ENCODE assay signal across 10 mouse cellular contexts in genomic region chr5:114702403-114703392, GRCm38 (mm10). TPM values are rescaled to one million over a fixed set of nuclear protein-coding genes. Genes with fewer than 3 reads are reported as not detected.
DNase-seq lines count a peak whose midpoint lies in the region; ATAC-seq and TF ChIP-seq lines count a peak whose summit lies in the region.
"Had no signal": no experiment of that assay in that cellular context is flagged by ENCODE, and none has a peak within 500 bp of the region (broad histone marks: within the 10 kb centered on the region; RNA-seq: fewer than 3 reads in every experiment).

No protein-coding gene starts in this region.

- 39% methylated on average over 14 of the region's 14 CpGs for WGBS in liver, embryonic 12.5 days (ENCODE audit: insufficient replicate concordance)
- WGBS in stomach, embryonic 15.5 days = 53% methylated on average over 14 of the region's 14 CpGs

- no peak overlapping the region for H3K4me3 ChIP-seq in cortical plate, adult 2 months (ENCODE audit: insufficient read depth, low read length)
- no peak overlapping the region for H3K4me3 ChIP-seq in liver, embryonic 12.5 days
- no peak overlapping the region for H3K4me3 ChIP-seq in stomach, embryonic 15.5 days (replicated peaks)
- H3K4me3 ChIP-seq: embryonic facial prominence, embryonic 12.5 days; neural tube, embryonic 12.5 days had no signal

- H3K4me2 ChIP-seq in liver, embryonic 12.5 days = peak overlapping the region; percentile 19; the same call in 1 of the 2 replicates
- H3K4me2 ChIP-seq in stomach, embryonic 15.5 days = no peak overlapping the region
- H3K4me2 ChIP-seq: embryonic facial prominence, embryonic 12.5 days; neural tube, embryonic 12.5 days had no signal

- peak overlapping the region; percentile 18; the same call in 1 of the 2 replicates for H3K9ac ChIP-seq in liver, embryonic 12.5 days
- H3K9ac ChIP-seq in stomach, embryonic 15.5 days = no peak overlapping the region
- H3K9ac ChIP-seq: embryonic facial prominence, embryonic 12.5 days; neural tube, embryonic 12.5 days had no signal

- intact Hi-C loops in heart, postnatal 10 days (cut with DNase I) = loop anchor here (2.0 to 5.0 kb wide), 2 partner anchors 156 to 200 kb away; partner anchors contain the start of gene Gm9936
- intact Hi-C loops in heart, postnatal 36 days (cut with DNase I) = no loop called here

- peak; percentile 46 for TF ChIP-seq CTCF in cortical plate, adult 2 months (IDR thresholded peaks at IDR 0.05; ENCODE audit: extremely low read depth, insufficient read depth, low read length)

- peak; percentile 80 for ATAC-seq in liver, embryonic 12.5 days
- ATAC-seq in stomach, embryonic 15.5 days (ENCODE audit: insufficient read depth, low FRiP score, low read depth) = peak; percentile 61

- peak; percentile 43 to 64 for DNase-seq in heart, postnatal 10 days
- DNase-seq in heart, postnatal 36 days = no peak
- peak; percentile 84 for DNase-seq in ES-CJ7 (ENCODE audit: low read depth, low spot score)
- DNase-seq in layer of hippocampus, adult 18-20 months (ENCODE audit: low spot score in 2 of 2) = no peak
- no peak for DNase-seq in ovary, postnatal 14 days (ENCODE audit: low spot score)

- H3K4me1 ChIP-seq in cortical plate, adult 2 months (ENCODE audit: control insufficient read depth, insufficient read depth, low read length) = no peaks in the 10 kb centered on the region
- H3K4me1 ChIP-seq in liver, embryonic 12.5 days = peaks cover 27% of the 10 kb centered on the region
- no peaks in the 10 kb centered on the region for H3K4me1 ChIP-seq in stomach, embryonic 15.5 days
- H3K4me1 ChIP-seq: embryonic facial prominence, embryonic 12.5 days; neural tube, embryonic 12.5 days had no signal

- H3K27me3 ChIP-seq in liver, embryonic 12.5 days (replicated peaks) = 0 out of 2 replicates have a peak, but pooled peaks cover 5% of the 10 kb centered on the region
- H3K27me3 ChIP-seq in stomach, embryonic 15.5 days (replicated peaks) = no peaks in the 10 kb centered on the region
- H3K27me3 ChIP-seq: embryonic facial prominence, embryonic 12.5 days; neural tube, embryonic 12.5 days had no signal

- H3K27ac ChIP-seq in cortical plate, adult 2 months (ENCODE audit: insufficient read depth, low read length) = no peak overlapping the region
- 0 out of 2 replicates have a peak overlapping the region, but pooled peaks have one; percentile 1 for H3K27ac ChIP-seq in liver, embryonic 12.5 days
- no peak overlapping the region for H3K27ac ChIP-seq in stomach, embryonic 15.5 days
- H3K27ac ChIP-seq: embryonic facial prominence, embryonic 12.5 days; neural tube, embryonic 12.5 days had no signal

- TF ChIP-seq POLR2A in cortical plate, adult 2 months (IDR thresholded peaks at IDR 0.05; ENCODE audit: extremely low read depth, insufficient read depth, low read length) = no peak

- H3K9me3 ChIP-seq in liver, embryonic 12.5 days (replicated peaks) = no peaks in the 10 kb centered on the region
- H3K9me3 ChIP-seq in stomach, embryonic 15.5 days = no peaks in the 10 kb centered on the region
- H3K9me3 ChIP-seq: embryonic facial prominence, embryonic 12.5 days; neural tube, embryonic 12.5 days had no signal

- H3K36me3 ChIP-seq in liver, embryonic 12.5 days = no peaks in the 10 kb centered on the region
- no peaks in the 10 kb centered on the region for H3K36me3 ChIP-seq in stomach, embryonic 15.5 days
- H3K36me3 ChIP-seq: embryonic facial prominence, embryonic 12.5 days; neural tube, embryonic 12.5 days had no signal

RNA-seq across cellular contexts. Expression of gene Tchp, which starts 4.9 kb away (rescaled TPM):
- total RNA-seq in heart, postnatal 10 days (2021) = 1 to 10 TPM; 5.1 to 5.7 TPM
- 1 to 10 TPM; 3.7 to 5.4 TPM for total RNA-seq in heart, postnatal 36 days (2021)
- polyA plus RNA-seq in cortical plate, adult 2 months (2012; rRNA removed) = 14.8 and 15.6 TPM in 2 replicates
- polyA plus RNA-seq in liver, embryonic 12.5 days (2016; fragmentation: Nextera tagmentation; extraction: Ambion mirVana) = 6.2 and 7.5 TPM in 2 replicates
- polyA plus RNA-seq in stomach, embryonic 15.5 days (2015; fragmentation: Nextera tagmentation; extraction: Ambion mirVana) = 11.5 and 11.6 TPM in 2 replicates
- 10 to 100 TPM; 13.0 to 13.3 TPM for total RNA-seq in layer of hippocampus, adult 18-20 months (2021)

RNA-seq across cellular contexts. Expression of gene Gltp, which starts 11.9 kb away (rescaled TPM):
- 10 to 100 TPM; 20.6 to 21.5 TPM for total RNA-seq in heart, postnatal 10 days (2021)
- 10 to 100 TPM; 16.0 to 17.2 TPM for total RNA-seq in heart, postnatal 36 days (2021)
- polyA plus RNA-seq in cortical plate, adult 2 months (2012; rRNA removed) = 58.0 and 69.6 TPM in 2 replicates
- 41.9 and 44.0 TPM in 2 replicates for polyA plus RNA-seq in liver, embryonic 12.5 days (2016; fragmentation: Nextera tagmentation; extraction: Ambion mirVana)
- polyA plus RNA-seq in stomach, embryonic 15.5 days (2015; fragmentation: Nextera tagmentation; extraction: Ambion mirVana) = 123 and 144 TPM in 2 replicates
- 10 to 100 TPM; 29.8 to 30.7 TPM for total RNA-seq in layer of hippocampus, adult 18-20 months (2021)

RNA-seq across cellular contexts. Expression of gene Trpv4, which starts 44.5 kb away (rescaled TPM):
- 1 to 10 TPM; 2.9 to 6.0 TPM for total RNA-seq in heart, postnatal 10 days (2021)
- total RNA-seq in heart, postnatal 36 days (2021) = 1 to 10 TPM; 2.6 to 7.0 TPM
- 1.7 and 2.1 TPM in 2 replicates for polyA plus RNA-seq in cortical plate, adult 2 months (2012; rRNA removed)
- polyA plus RNA-seq in liver, embryonic 12.5 days (2016; fragmentation: Nextera tagmentation; extraction: Ambion mirVana) = 0.19 and 0.29 TPM in 2 replicates
- polyA plus RNA-seq in stomach, embryonic 15.5 days (2015; fragmentation: Nextera tagmentation; extraction: Ambion mirVana) = 1.7 and 1.9 TPM in 2 replicates
- 1 to 10 TPM; 1.3 to 2.6 TPM for total RNA-seq in layer of hippocampus, adult 18-20 months (2021)

Comparison
In these comparisons a context has a peak if more than half of its experiments do, and no peak if none do; other contexts are left out.
1. DNase-seq: peak in heart, postnatal 10 days (2 of 2) and ES-CJ7 (single experiment); none in heart, postnatal 36 days (0 of 2), layer of hippocampus, adult 18-20 months (0 of 2) and ovary, postnatal 14 days (single experiment).